Mouse (Mus musculus) heart, postnatal 4 days (tissue): Measurements from ENCODE around the gene Synrg. TPM values are rescaled to one million over a fixed set of nuclear protein-coding genes. Genes with fewer than 3 reads are reported as not detected.

Experiments used
- DNase-seq: peaks from one replicate; pipeline ENCODE4 v3.0.0; 2021
- total RNA-seq, 2 experiments: library from RNA; stranded (reverse); gene quantifications; 2 replicates each; pipeline ENCODE4 v1.2.3; 2021

Synrg gene
- total RNA-seq = 10 to 100 TPM; 21.5 to 22.3 TPM

- peak; percentile 92 for DNase-seq
Measured at GRCm38 (mm10) chr11:83963991-83964921, at the start of gene Synrg. TSS of gene Synrg (plus strand) at chr11:83964428.

- no peak for DNase-seq
Measured at GRCm38 (mm10) chr11:83914501-83914900, 49.7 kb upstream of the Synrg start.

- DNase-seq = no peak
Measured at GRCm38 (mm10) chr11:83922600-83922999, 41.6 kb upstream of the Synrg start.

DNA sequence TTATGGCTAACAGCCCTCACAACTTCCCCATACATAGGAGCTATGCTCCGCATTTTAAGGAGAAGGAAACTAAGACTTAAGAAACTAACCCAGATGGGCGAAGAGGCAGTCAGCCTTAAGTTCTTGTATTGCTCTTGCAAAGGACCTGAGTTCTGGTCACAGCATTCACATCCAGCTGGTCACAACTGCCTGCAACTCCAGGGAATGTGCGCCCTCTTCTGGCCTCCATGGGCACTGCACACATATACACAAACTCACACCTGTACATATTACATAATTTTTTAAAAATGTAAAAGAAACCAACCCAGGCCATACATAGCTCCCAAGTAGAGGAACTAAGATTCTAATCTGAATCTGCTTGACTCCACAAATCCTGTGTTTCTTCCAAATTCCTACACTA is 37.1 kb upstream of the Synrg start:
- peak; percentile 13 for DNase-seq

GRCm38 (mm10) chr11:83932506-83933106 is 31.6 kb upstream of the Synrg start:
- no peak for DNase-seq

GRCm38 (mm10) chr11:83933376-83933775 is 30.9 kb upstream of the Synrg start:
- no peak for DNase-seq

GRCm38 (mm10) chr11:83935986-83936665 is 28.1 kb upstream of the Synrg start:
- peak; percentile 86 for DNase-seq

DNA sequence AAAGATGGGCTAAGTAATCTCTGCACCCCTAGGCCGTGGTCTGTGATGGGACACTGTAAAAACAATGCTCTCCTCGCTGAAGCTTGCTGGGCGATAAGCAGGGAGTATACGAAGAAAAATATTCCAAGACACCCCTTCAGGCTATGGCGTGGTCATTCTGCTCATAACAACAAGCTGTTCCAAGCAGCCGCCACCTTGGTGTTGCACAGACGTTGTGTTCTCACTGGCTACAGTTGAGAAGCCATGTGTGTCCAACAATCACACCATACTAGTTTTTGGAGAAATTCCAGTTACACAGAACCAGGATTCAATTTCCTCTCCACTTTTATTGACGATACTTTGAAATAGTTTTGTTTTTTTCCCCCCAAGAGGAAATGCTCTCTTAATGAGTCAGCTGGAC is 25.7 kb upstream of the Synrg start:
- no peak for DNase-seq

- peak; percentile 89 for DNase-seq
Measured at GRCm38 (mm10) chr11:83941950-83942840, 22.0 kb upstream of the Synrg start, which contains the start of gene Ddx52. TSS of gene Ddx52 (plus strand) at chr11:83942062.

- no peak for DNase-seq
Measured at GRCm38 (mm10) chr11:83956822-83957221, 7.4 kb upstream of the Synrg start.

GRCm38 (mm10) chr11:83961983-83962382 is 2.2 kb upstream of the Synrg start:
- DNase-seq = no peak

GRCm38 (mm10) chr11:83967436-83968204 is 3.4 kb downstream of the Synrg start:
- DNase-seq = peak; percentile 19

DNA sequence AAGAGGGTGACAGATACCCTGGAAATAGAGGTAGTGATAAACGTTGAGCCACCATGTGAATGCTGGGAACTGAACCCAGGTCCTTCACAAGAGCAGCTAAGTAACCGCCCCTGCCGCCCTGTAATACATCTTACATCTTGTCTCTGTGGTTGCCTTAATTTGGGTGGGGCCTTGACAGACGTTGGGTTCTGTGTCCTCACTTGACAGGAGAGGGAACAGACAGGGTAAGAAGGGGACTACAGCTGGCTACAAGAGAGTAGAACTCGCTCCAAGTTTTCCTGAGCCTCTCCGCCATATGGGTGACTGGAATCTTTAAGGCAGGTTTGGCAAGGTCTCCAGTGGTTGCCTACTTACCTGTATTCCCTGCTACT is 4.0 kb downstream of the Synrg start:
- DNase-seq = no peak

DNA sequence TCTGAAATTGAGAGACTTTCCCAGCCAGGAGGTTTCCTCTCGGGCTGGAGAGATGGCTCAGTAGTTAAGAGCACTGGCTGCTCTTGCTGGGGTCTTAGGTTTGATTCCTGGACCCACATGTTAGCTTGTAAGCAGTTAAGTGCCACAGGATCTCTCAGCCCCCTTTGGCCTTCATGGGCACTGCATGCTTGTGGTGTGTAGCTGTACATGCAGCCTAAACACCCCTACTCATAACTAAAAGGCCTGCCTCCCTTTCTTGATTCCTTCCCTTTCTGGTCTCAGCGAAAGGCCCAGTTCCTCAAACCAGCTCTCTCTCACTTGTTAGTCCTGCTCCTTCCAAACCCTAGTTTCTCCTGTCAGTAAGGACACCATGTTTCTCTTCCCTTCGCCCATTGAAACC is 4.8 kb downstream of the Synrg start:
- no peak for DNase-seq

- DNase-seq = no peak
Measured at GRCm38 (mm10) chr11:83974561-83975346, 10.5 kb downstream of the Synrg start.

- DNase-seq = no peak
Measured at GRCm38 (mm10) chr11:83975488-83975887, 11.3 kb downstream of the Synrg start.

DNA sequence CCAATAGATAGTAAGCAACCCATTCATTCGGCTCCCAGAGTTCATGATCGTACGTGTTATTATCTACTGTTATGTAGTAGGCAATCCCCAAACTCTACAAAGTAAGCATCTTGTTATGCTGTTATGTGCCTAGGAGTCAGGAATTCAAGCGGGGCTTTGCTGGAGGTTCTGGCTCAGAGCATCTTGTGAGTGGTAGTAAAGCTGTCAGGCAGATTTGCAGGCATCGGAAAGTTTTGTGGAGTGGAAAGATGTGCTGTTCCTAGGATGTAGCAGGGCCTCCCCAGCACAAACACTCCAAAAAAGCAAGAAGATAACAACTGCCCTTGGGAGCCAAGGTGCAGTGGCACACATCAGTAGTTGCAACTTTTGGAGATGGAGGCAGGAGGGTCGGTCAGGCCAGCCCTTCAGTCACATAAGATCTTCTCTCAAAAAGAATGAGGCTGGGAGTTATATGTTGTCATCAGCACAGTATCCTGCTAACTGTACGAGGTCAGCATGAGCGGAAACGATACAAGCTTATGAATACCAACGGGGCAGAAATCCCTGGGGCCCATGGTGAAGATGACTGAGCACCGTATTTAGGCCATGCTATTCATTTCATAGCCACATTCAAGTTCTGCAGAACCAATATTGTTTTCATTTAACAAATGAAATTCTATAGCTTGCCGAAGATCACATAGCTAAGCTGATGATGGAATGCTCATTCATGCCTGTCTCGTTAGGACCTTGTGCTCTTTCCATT is 12.2 kb downstream of the Synrg start:
- DNase-seq = no peak

GRCm38 (mm10) chr11:83977810-83978209 is 13.6 kb downstream of the Synrg start:
- DNase-seq = no peak

DNA sequence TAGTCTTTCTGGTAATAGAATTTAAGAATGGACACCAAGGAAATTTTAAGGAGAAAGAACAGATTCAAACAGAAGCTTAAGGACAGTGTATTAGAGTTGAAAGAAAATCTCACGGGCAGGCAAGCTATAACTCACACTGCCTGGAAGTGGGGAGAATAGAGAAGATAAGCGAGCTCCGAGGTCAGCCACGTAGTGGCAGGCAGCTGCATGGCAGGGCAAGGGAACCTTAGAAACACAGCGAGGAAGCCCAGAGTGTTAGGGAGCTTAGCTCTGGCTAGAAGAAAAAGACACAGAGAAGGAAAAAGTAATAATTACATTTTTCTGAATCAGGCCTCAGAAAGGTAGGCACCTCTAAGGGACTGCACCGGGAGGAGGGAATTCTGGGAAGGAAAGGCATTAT is 15.8 kb downstream of the Synrg start:
- no peak for DNase-seq

DNA sequence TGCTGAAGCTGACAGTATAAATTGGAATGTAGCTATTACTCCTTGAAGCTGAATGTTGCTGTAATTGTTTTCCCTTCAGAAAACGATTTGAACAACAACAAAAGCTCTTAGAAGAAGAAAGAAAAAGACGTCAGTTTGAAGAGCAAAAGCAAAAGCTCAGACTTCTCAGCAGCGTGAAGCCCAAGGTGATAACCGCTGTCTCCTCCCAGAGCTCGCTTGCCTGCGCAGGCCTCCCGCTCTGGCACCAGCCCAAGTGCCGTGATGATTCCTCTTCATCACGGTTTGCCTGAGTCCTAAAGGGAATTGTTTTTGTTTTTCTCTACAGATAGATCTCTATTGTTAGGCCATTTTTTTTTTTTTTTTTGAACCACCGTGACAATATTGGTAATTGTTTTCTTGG is 17.1 kb downstream of the Synrg start:
- no peak for DNase-seq
